Mouse (Mus musculus): ENCODE data around the gene Crybg1. TPM values are rescaled to one million over a fixed set of nuclear protein-coding genes. Genes with fewer than 3 reads are reported as not detected.
"Not testable (repeated sequence)": the region's sequence is repeated elsewhere in the genome, so short reads cannot be mapped to it uniquely, and the experiment has no call there.

Gene Crybg1
- polyA plus RNA-seq, 1 experiment from 2014 or later: 0.54 TPM

- Histone ChIP-seq H3K9me3 (ENCODE audit: control insufficient read depth, low read length) (no peaks in the 10 kb centered on the region), H3K4me3 (ENCODE audit: low read depth, low read length) (no peak overlapping the region), H3K4me1 (replicated peaks; ENCODE audit: control insufficient read depth, insufficient read depth, low read length) (no peaks in the 10 kb centered on the region; the same call in 1 of the 2 replicates), H3K4me2 (ENCODE audit: low read length) (no peak overlapping the region), H3K9ac (ENCODE audit: low read length) (no peak overlapping the region), H3K27me3 (replicated peaks; ENCODE audit: control insufficient read depth, insufficient read depth, low read length) (no peaks in the 10 kb centered on the region), H3K27ac (ENCODE audit: low read depth) (no peak overlapping the region), H3K36me3 (ENCODE audit: control insufficient read depth, insufficient read depth, low read length) (no peaks in the 10 kb centered on the region)
- WGBS: 87% methylated on average over 2 of the region's 2 CpGs
- no peak for DNase-seq (ENCODE audit: low spot score)
- ATAC-seq (replicated peaks; ENCODE audit: low FRiP score, low TSS enrichment, low read depth): no peak
These were observed 164.8 kb downstream of the Crybg1 start for GRCm38 (mm10) chr10:43983866-43984265.

- H3K36me3 ChIP-seq (ENCODE audit: control insufficient read depth, insufficient read depth, low read length): no peaks in the 10 kb centered on the region
- H3K27me3 ChIP-seq (replicated peaks; ENCODE audit: control insufficient read depth, insufficient read depth, low read length): no peaks in the 10 kb centered on the region
- no peak overlapping the region for H3K4me3 ChIP-seq (ENCODE audit: low read depth, low read length)
- H3K9ac ChIP-seq (ENCODE audit: low read length): no peak overlapping the region
- H3K27ac ChIP-seq (ENCODE audit: low read depth): no peak overlapping the region
- ATAC-seq (replicated peaks; ENCODE audit: low FRiP score, low TSS enrichment, low read depth) (no peak), DNase-seq (ENCODE audit: low spot score) (no peak)
- H3K4me2 ChIP-seq (ENCODE audit: low read length): no peak overlapping the region
- H3K4me1 ChIP-seq (replicated peaks; ENCODE audit: control insufficient read depth, insufficient read depth, low read length): no peaks in the 10 kb centered on the region; the same call in 1 of the 2 replicates
- 64% methylated on average over 5 of the region's 5 CpGs for WGBS
- no peaks in the 10 kb centered on the region for H3K9me3 ChIP-seq (ENCODE audit: control insufficient read depth, low read length)
These were observed 165.4 kb downstream of the Crybg1 start for GRCm38 (mm10) chr10:43983241-43983640.

- no peak overlapping the region for H3K9ac ChIP-seq (ENCODE audit: low read length)
- no peak for DNase-seq (ENCODE audit: low spot score)
- no peak overlapping the region for H3K27ac ChIP-seq (ENCODE audit: low read depth)
- ATAC-seq (replicated peaks; ENCODE audit: low FRiP score, low TSS enrichment, low read depth): no peak
- no peaks in the 10 kb centered on the region; the same call in 1 of the 2 replicates for H3K4me1 ChIP-seq (replicated peaks; ENCODE audit: control insufficient read depth, insufficient read depth, low read length)
- WGBS: 89% methylated on average over 6 of the region's 6 CpGs
- H3K27me3 ChIP-seq (replicated peaks; ENCODE audit: control insufficient read depth, insufficient read depth, low read length): no peaks in the 10 kb centered on the region
- H3K9me3 ChIP-seq (ENCODE audit: control insufficient read depth, low read length): no peaks in the 10 kb centered on the region
- H3K36me3 ChIP-seq (ENCODE audit: control insufficient read depth, insufficient read depth, low read length): no peaks in the 10 kb centered on the region
- H3K4me3 ChIP-seq (ENCODE audit: low read depth, low read length): no peak overlapping the region
- H3K4me2 ChIP-seq (ENCODE audit: low read length): no peak overlapping the region
These were observed 166.2 kb downstream of the Crybg1 start for GRCm38 (mm10) chr10:43982470-43982869.

GRCm38 (mm10) chr10:43980742-43981141 lies 167.9 kb downstream of the Crybg1 start:
- H3K27ac ChIP-seq (ENCODE audit: low read depth); H3K36me3 ChIP-seq (ENCODE audit: control insufficient read depth, insufficient read depth, low read length); ATAC-seq (replicated peaks; ENCODE audit: low FRiP score, low TSS enrichment, low read depth); H3K4me1 ChIP-seq (replicated peaks; ENCODE audit: control insufficient read depth, insufficient read depth, low read length); H3K9me3 ChIP-seq (ENCODE audit: control insufficient read depth, low read length); H3K9ac ChIP-seq (ENCODE audit: low read length); H3K4me2 ChIP-seq (ENCODE audit: low read length); DNase-seq (ENCODE audit: low spot score); H3K4me3 ChIP-seq (ENCODE audit: low read depth, low read length); H3K27me3 ChIP-seq (replicated peaks; ENCODE audit: control insufficient read depth, insufficient read depth, low read length): not testable (repeated sequence)
- 86% methylated on average over 3 of the region's 3 CpGs for WGBS

- Histone ChIP-seq H3K4me3 (ENCODE audit: low read depth, low read length) (no peak overlapping the region), H3K4me1 (replicated peaks; ENCODE audit: control insufficient read depth, insufficient read depth, low read length) (no peaks in the 10 kb centered on the region; the same call in 1 of the 2 replicates), H3K4me2 (ENCODE audit: low read length) (no peak overlapping the region), H3K27ac (ENCODE audit: low read depth) (no peak overlapping the region), H3K36me3 (ENCODE audit: control insufficient read depth, insufficient read depth, low read length) (no peaks in the 10 kb centered on the region), H3K9ac (ENCODE audit: low read length) (no peak overlapping the region), H3K9me3 (ENCODE audit: control insufficient read depth, low read length) (no peaks in the 10 kb centered on the region), H3K27me3 (replicated peaks; ENCODE audit: control insufficient read depth, insufficient read depth, low read length) (no peaks in the 10 kb centered on the region)
- 50% methylated on average over 1 of the region's 1 CpGs for WGBS
- ATAC-seq (replicated peaks; ENCODE audit: low FRiP score, low TSS enrichment, low read depth): no peak
- DNase-seq (ENCODE audit: low spot score): no peak
These were observed 168.6 kb downstream of the Crybg1 start for GRCm38 (mm10) chr10:43980080-43980479.

GRCm38 (mm10) chr10:43977353-43977752 lies 171.3 kb downstream of the Crybg1 start:
- Histone ChIP-seq H3K4me1 (replicated peaks; ENCODE audit: control insufficient read depth, insufficient read depth, low read length) (no peaks in the 10 kb centered on the region), H3K27me3 (replicated peaks; ENCODE audit: control insufficient read depth, insufficient read depth, low read length) (no peaks in the 10 kb centered on the region), H3K4me3 (ENCODE audit: low read depth, low read length) (no peak overlapping the region), H3K27ac (ENCODE audit: low read depth) (no peak overlapping the region), H3K9me3 (ENCODE audit: control insufficient read depth, low read length) (no peaks in the 10 kb centered on the region), H3K36me3 (ENCODE audit: control insufficient read depth, insufficient read depth, low read length) (no peaks in the 10 kb centered on the region), H3K9ac (ENCODE audit: low read length) (no peak overlapping the region), H3K4me2 (ENCODE audit: low read length) (no peak overlapping the region)
- no peak for DNase-seq (ENCODE audit: low spot score)
- WGBS: 54% methylated on average over 3 of the region's 3 CpGs
- ATAC-seq (replicated peaks; ENCODE audit: low FRiP score, low TSS enrichment, low read depth): no peak

GRCm38 (mm10) chr10:43973244-43973643 lies 175.4 kb downstream of the Crybg1 start:
- H3K4me1 ChIP-seq (replicated peaks; ENCODE audit: control insufficient read depth, insufficient read depth, low read length): no peaks in the 10 kb centered on the region
- ATAC-seq (replicated peaks; ENCODE audit: low FRiP score, low TSS enrichment, low read depth) (no peak), DNase-seq (ENCODE audit: low spot score) (no peak)
- no peaks in the 10 kb centered on the region for H3K36me3 ChIP-seq (ENCODE audit: control insufficient read depth, insufficient read depth, low read length)
- H3K9ac ChIP-seq (ENCODE audit: low read length): no peak overlapping the region
- H3K4me2 ChIP-seq (ENCODE audit: low read length): no peak overlapping the region
- H3K27ac ChIP-seq (ENCODE audit: low read depth): no peak overlapping the region
- no peaks in the 10 kb centered on the region for H3K27me3 ChIP-seq (replicated peaks; ENCODE audit: control insufficient read depth, insufficient read depth, low read length)
- H3K4me3 ChIP-seq (ENCODE audit: low read depth, low read length): no peak overlapping the region
- H3K9me3 ChIP-seq (ENCODE audit: control insufficient read depth, low read length): no peaks in the 10 kb centered on the region
- WGBS: 56% methylated on average over 2 of the region's 2 CpGs

- Histone ChIP-seq H3K9me3 (ENCODE audit: control insufficient read depth, low read length) (no peaks in the 10 kb centered on the region), H3K4me2 (ENCODE audit: low read length) (no peak overlapping the region)
- WGBS: 75% methylated on average over 2 of the region's 2 CpGs
These were observed 183.7 kb downstream of the Crybg1 start for GRCm38 (mm10) chr10:43964943-43965342.

GRCm38 (mm10) chr10:43953942-43954341 lies 194.7 kb downstream of the Crybg1 start:
- no peaks in the 10 kb centered on the region for H3K4me1 ChIP-seq (replicated peaks; ENCODE audit: control insufficient read depth, insufficient read depth, low read length)
- H3K9ac ChIP-seq (ENCODE audit: low read length): no peak overlapping the region
- ATAC-seq (replicated peaks; ENCODE audit: low FRiP score, low TSS enrichment, low read depth): no peak; the same call in 1 of the 2 replicates
- no peak overlapping the region for H3K4me3 ChIP-seq (ENCODE audit: low read depth, low read length)
- H3K27ac ChIP-seq (ENCODE audit: low read depth): no peak overlapping the region
- H3K36me3 ChIP-seq (ENCODE audit: control insufficient read depth, insufficient read depth, low read length): 0 out of 2 replicates have a peak, but pooled peaks cover 4% of the 10 kb centered on the region
- DNase-seq (ENCODE audit: low spot score): peak; percentile 83
- H3K27me3 ChIP-seq (replicated peaks; ENCODE audit: control insufficient read depth, insufficient read depth, low read length): no peaks in the 10 kb centered on the region
- H3K4me2 ChIP-seq (ENCODE audit: low read length): no peak overlapping the region
- no peaks in the 10 kb centered on the region for H3K9me3 ChIP-seq (ENCODE audit: control insufficient read depth, low read length)

More at GRCm38 (mm10) chr10:43964943-43965342, 183.7 kb downstream of the Crybg1 start:
- Histone ChIP-seq H3K27ac (ENCODE audit: low read depth) (no peak overlapping the region), H3K27me3 (replicated peaks; ENCODE audit: control insufficient read depth, insufficient read depth, low read length) (no peaks in the 10 kb centered on the region), H3K9ac (ENCODE audit: low read length) (no peak overlapping the region), H3K4me1 (replicated peaks; ENCODE audit: control insufficient read depth, insufficient read depth, low read length) (no peaks in the 10 kb centered on the region), H3K36me3 (ENCODE audit: control insufficient read depth, insufficient read depth, low read length) (no peaks in the 10 kb centered on the region), H3K4me3 (ENCODE audit: low read depth, low read length) (no peak overlapping the region)
- DNase-seq (ENCODE audit: low spot score) (no peak), ATAC-seq (replicated peaks; ENCODE audit: low FRiP score, low TSS enrichment, low read depth) (no peak)

Data from intestine, embryonic 14.5 days (tissue).